Mouse (Mus musculus): ENCODE data around the gene Lrrc4c. TPM values are rescaled to one million over a fixed set of nuclear protein-coding genes. Genes with fewer than 3 reads are reported as not detected.

Lrrc4c gene
- 18.4 and 19.9 TPM in 2 replicates for polyA plus RNA-seq (2012; rRNA removed)

GRCm38 (mm10) chr2:96317387-96318299 is at the start of gene Lrrc4c:
Gene Lrrc4c, plus strand, starts transcription at chr2:96318169.
- DNase-seq: peak; percentile 79 to 84
- peak; percentile 36; the same call in 1 of the 2 replicates for TF ChIP-seq CTCF (IDR thresholded peaks at IDR 0.05; ENCODE audit: borderline replicate concordance, insufficient read depth, low read depth, low read length)
- TF ChIP-seq POLR2A (IDR thresholded peaks at IDR 0.05; ENCODE audit: borderline replicate concordance, insufficient read depth, low read length): 0 out of 2 replicates have a peak, but pooled peaks have one; percentile 49
- Histone ChIP-seq H3K27me3 (ENCODE audit: control insufficient read depth, insufficient read depth, low read length) (no peaks in the 10 kb centered on the region), H3K4me1 (ENCODE audit: control insufficient read depth, insufficient read depth, low read length) (no peaks in the 10 kb centered on the region; the same call in 1 of the 2 replicates), H3K4me3 (replicated peaks; ENCODE audit: insufficient read depth, low read depth, low read length) (peak within 1 kb of the TSS; percentile 99), H3K27ac (ENCODE audit: insufficient read depth, low read length) (peak within 1 kb of the TSS; percentile 99)
- 2% methylated on average over 18 of the region's 18 CpGs for WGBS

GRCm38 (mm10) chr2:96275061-96275460 is 42.9 kb upstream of the Lrrc4c start:
- H3K27me3 ChIP-seq (ENCODE audit: control insufficient read depth, insufficient read depth, low read length): no peaks in the 10 kb centered on the region
- no peak overlapping the region for H3K4me3 ChIP-seq (replicated peaks; ENCODE audit: insufficient read depth, low read depth, low read length)
- H3K4me1 ChIP-seq (ENCODE audit: control insufficient read depth, insufficient read depth, low read length): no peaks in the 10 kb centered on the region
- no peak for DNase-seq
- TF ChIP-seq POLR2A (IDR thresholded peaks at IDR 0.05; ENCODE audit: borderline replicate concordance, insufficient read depth, low read length): no peak
- WGBS: 48% methylated on average over 1 of the region's 1 CpGs
- H3K27ac ChIP-seq (ENCODE audit: insufficient read depth, low read length): no peak overlapping the region

- no peak for TF ChIP-seq CTCF (IDR thresholded peaks at IDR 0.05; ENCODE audit: borderline replicate concordance, insufficient read depth, low read depth, low read length)
- no peak for TF ChIP-seq POLR2A (IDR thresholded peaks at IDR 0.05; ENCODE audit: borderline replicate concordance, insufficient read depth, low read length)
- no peak overlapping the region for H3K27ac ChIP-seq (ENCODE audit: insufficient read depth, low read length)
- DNase-seq: no peak
- no peaks in the 10 kb centered on the region for H3K27me3 ChIP-seq (ENCODE audit: control insufficient read depth, insufficient read depth, low read length)
- no peak overlapping the region for H3K4me3 ChIP-seq (replicated peaks; ENCODE audit: insufficient read depth, low read depth, low read length)
- WGBS: 84% methylated on average over 5 of the region's 5 CpGs
- H3K4me1 ChIP-seq (ENCODE audit: control insufficient read depth, insufficient read depth, low read length): no peaks in the 10 kb centered on the region
Measured at GRCm38 (mm10) chr2:96282926-96283325, 35.0 kb upstream of the Lrrc4c start.

GRCm38 (mm10) chr2:96287512-96287911 is 30.5 kb upstream of the Lrrc4c start:
- no peak overlapping the region for H3K27ac ChIP-seq (ENCODE audit: insufficient read depth, low read length)
- H3K4me1 ChIP-seq (ENCODE audit: control insufficient read depth, insufficient read depth, low read length): no peaks in the 10 kb centered on the region
- 44% methylated on average over 4 of the region's 4 CpGs for WGBS
- no peaks in the 10 kb centered on the region for H3K27me3 ChIP-seq (ENCODE audit: control insufficient read depth, insufficient read depth, low read length)
- no peak overlapping the region for H3K4me3 ChIP-seq (replicated peaks; ENCODE audit: insufficient read depth, low read depth, low read length)
- TF ChIP-seq CTCF (IDR thresholded peaks at IDR 0.05; ENCODE audit: borderline replicate concordance, insufficient read depth, low read depth, low read length): no peak
- no peak for TF ChIP-seq POLR2A (IDR thresholded peaks at IDR 0.05; ENCODE audit: borderline replicate concordance, insufficient read depth, low read length)
- no peak for DNase-seq

- no peak overlapping the region for H3K4me3 ChIP-seq (replicated peaks; ENCODE audit: insufficient read depth, low read depth, low read length)
- H3K27ac ChIP-seq (ENCODE audit: insufficient read depth, low read length): no peak overlapping the region
- H3K27me3 ChIP-seq (ENCODE audit: control insufficient read depth, insufficient read depth, low read length): no peaks in the 10 kb centered on the region
- no peak for TF ChIP-seq POLR2A (IDR thresholded peaks at IDR 0.05; ENCODE audit: borderline replicate concordance, insufficient read depth, low read length)
- no peak for TF ChIP-seq CTCF (IDR thresholded peaks at IDR 0.05; ENCODE audit: borderline replicate concordance, insufficient read depth, low read depth, low read length)
- no peaks in the 10 kb centered on the region for H3K4me1 ChIP-seq (ENCODE audit: control insufficient read depth, insufficient read depth, low read length)
- DNase-seq: no peak
- WGBS: 0% methylated on average over 1 of the region's 1 CpGs
Measured at GRCm38 (mm10) chr2:96290541-96290940, 27.4 kb upstream of the Lrrc4c start.

- TF ChIP-seq POLR2A (IDR thresholded peaks at IDR 0.05; ENCODE audit: borderline replicate concordance, insufficient read depth, low read length): no peak
- TF ChIP-seq CTCF (IDR thresholded peaks at IDR 0.05; ENCODE audit: borderline replicate concordance, insufficient read depth, low read depth, low read length): no peak
- Histone ChIP-seq H3K4me1 (ENCODE audit: control insufficient read depth, insufficient read depth, low read length) (no peaks in the 10 kb centered on the region), H3K27ac (ENCODE audit: insufficient read depth, low read length) (no peak overlapping the region), H3K4me3 (replicated peaks; ENCODE audit: insufficient read depth, low read depth, low read length) (no peak overlapping the region), H3K27me3 (ENCODE audit: control insufficient read depth, insufficient read depth, low read length) (no peaks in the 10 kb centered on the region)
- DNase-seq: no peak
- 35% methylated on average over 5 of the region's 5 CpGs for WGBS
Measured at GRCm38 (mm10) chr2:96315034-96315433, 2.9 kb upstream of the Lrrc4c start.

- Histone ChIP-seq H3K27me3 (ENCODE audit: control insufficient read depth, insufficient read depth, low read length) (no peaks in the 10 kb centered on the region), H3K4me3 (replicated peaks; ENCODE audit: insufficient read depth, low read depth, low read length) (no peak overlapping the region), H3K4me1 (ENCODE audit: control insufficient read depth, insufficient read depth, low read length) (no peaks in the 10 kb centered on the region), H3K27ac (ENCODE audit: insufficient read depth, low read length) (no peak overlapping the region)
- peak in 1 of 2 experiments; percentile 21 for DNase-seq
- 58% methylated on average over 1 of the region's 1 CpGs for WGBS
- TF ChIP-seq POLR2A (IDR thresholded peaks at IDR 0.05; ENCODE audit: borderline replicate concordance, insufficient read depth, low read length) (no peak), CTCF (IDR thresholded peaks at IDR 0.05; ENCODE audit: borderline replicate concordance, insufficient read depth, low read depth, low read length) (0 out of 2 replicates have a peak, but pooled peaks have one; percentile 11)
Measured at GRCm38 (mm10) chr2:96316531-96316930, 1.4 kb upstream of the Lrrc4c start.

- Histone ChIP-seq H3K27ac (ENCODE audit: insufficient read depth, low read length) (peak overlapping the region; percentile 99; the same call in 1 of the 2 replicates), H3K27me3 (ENCODE audit: control insufficient read depth, insufficient read depth, low read length) (no peaks in the 10 kb centered on the region), H3K4me3 (replicated peaks; ENCODE audit: insufficient read depth, low read depth, low read length) (peak overlapping the region; percentile 99), H3K4me1 (ENCODE audit: control insufficient read depth, insufficient read depth, low read length) (no peaks in the 10 kb centered on the region; the same call in 1 of the 2 replicates)
- TF ChIP-seq POLR2A (IDR thresholded peaks at IDR 0.05; ENCODE audit: borderline replicate concordance, insufficient read depth, low read length) (no peak), CTCF (IDR thresholded peaks at IDR 0.05; ENCODE audit: borderline replicate concordance, insufficient read depth, low read depth, low read length) (no peak)
- peak; percentile 23 to 59 for DNase-seq
- 3% methylated on average over 7 of the region's 7 CpGs for WGBS
Measured at GRCm38 (mm10) chr2:96318556-96318955, 587 bp downstream of the Lrrc4c start.

Data from cerebellum, adult 2 months (tissue).